Comparison of ENCODE assay signal across 9 mouse cellular contexts in the genomic region with DNA sequence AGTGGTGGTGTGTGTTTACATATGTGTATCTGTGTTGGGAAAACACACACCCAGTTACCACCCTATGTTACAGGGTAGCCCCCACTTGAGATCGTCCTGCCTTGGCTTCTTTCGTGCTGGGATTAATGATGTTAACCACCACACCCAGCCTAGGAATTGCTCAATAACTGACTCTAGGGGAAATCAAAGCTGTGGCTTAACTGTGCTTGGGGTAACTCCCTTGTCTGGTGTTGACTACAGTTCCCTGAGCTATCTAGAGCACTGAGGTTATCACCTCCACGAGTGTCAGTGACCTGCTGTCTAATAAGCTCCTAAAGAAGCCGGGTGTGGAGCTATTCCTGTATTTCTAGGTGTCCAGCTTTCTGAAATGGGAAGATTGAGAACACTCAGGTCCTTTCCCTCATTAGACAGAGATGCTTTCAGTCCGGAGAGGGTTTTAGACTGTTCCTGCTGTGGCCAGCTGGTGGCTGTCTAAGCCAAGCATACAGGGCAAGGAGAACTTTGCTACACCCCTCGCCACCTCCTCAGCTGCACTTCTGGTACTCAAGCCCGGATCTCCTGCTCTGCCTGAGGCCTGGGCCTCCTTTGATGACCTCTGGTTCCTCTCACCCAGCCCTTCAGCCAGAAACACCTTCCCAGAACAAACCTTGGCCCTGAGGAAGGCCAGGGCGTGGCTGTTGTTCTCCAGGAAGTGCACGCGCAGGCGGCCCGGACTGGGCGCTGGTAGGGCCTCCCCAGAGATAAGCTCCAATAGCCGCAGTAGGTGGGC. TPM values are rescaled to one million over a fixed set of nuclear protein-coding genes. Genes with fewer than 3 reads are reported as not detected.
DNase-seq lines count a peak whose midpoint lies in the region; ATAC-seq and TF ChIP-seq lines count a peak whose summit lies in the region.
"Had no signal": no experiment of that assay in that cellular context is flagged by ENCODE, and none has a peak within 500 bp of the region (broad histone marks: within the 10 kb centered on the region; RNA-seq: fewer than 3 reads in every experiment).

No protein-coding gene starts in this region.

- peak; percentile 38 to 44 for DNase-seq in adrenal gland, adult 18-20 months (ENCODE audit: low spot score in 2 of 2)
- no peak for DNase-seq in adrenal gland, postnatal 25 days
- peak in 1 of 2 experiments; percentile 36 for DNase-seq in spleen, adult 2 months (ENCODE audit: low read depth in 1 of 2, low spot score in 2 of 2)
- DNase-seq in spleen, adult 12 weeks (ENCODE audit: low spot score), result no peak
- DNase-seq in left cerebral cortex, adult 11 months (ENCODE audit: low spot score), result no peak
- DNase-seq in cerebellum, adult 9-10 months, result no peak

- no peaks in the 10 kb centered on the region for H3K4me1 ChIP-seq in spleen, adult 2 months (ENCODE audit: control insufficient read depth, insufficient read depth, insufficient read length)
- H3K4me1 ChIP-seq in intestine, embryonic 15.5 days (replicated peaks), result peaks cover 9% of the 10 kb centered on the region; the same call in 1 of the 2 replicates
- H3K4me1 ChIP-seq: neural tube, embryonic 13.5 days had no signal

- H3K9ac ChIP-seq in intestine, embryonic 15.5 days, result no peak overlapping the region
- H3K9ac ChIP-seq: neural tube, embryonic 13.5 days had no signal

- no peak overlapping the region for H3K27ac ChIP-seq in spleen, adult 2 months (ENCODE audit: insufficient read depth, low read length)
- H3K27ac ChIP-seq in intestine, embryonic 15.5 days, result peak overlapping the region; percentile 19; the same call in 1 of the 2 replicates
- H3K27ac ChIP-seq: neural tube, embryonic 13.5 days had no signal

- H3K9me3 ChIP-seq in intestine, embryonic 15.5 days, result no peaks in the 10 kb centered on the region
- H3K9me3 ChIP-seq: neural tube, embryonic 13.5 days had no signal

- H3K4me2 ChIP-seq in intestine, embryonic 15.5 days (replicated peaks), result peak overlapping the region; percentile 14; the same call in 1 of the 2 replicates
- H3K4me2 ChIP-seq: neural tube, embryonic 13.5 days had no signal

- TF ChIP-seq POLR2A in spleen, adult 2 months (IDR thresholded peaks at IDR 0.05; ENCODE audit: low read depth, low read length), result no peak

- peaks cover 2% of the 10 kb centered on the region for H3K36me3 ChIP-seq in spleen, adult 2 months (ENCODE audit: control insufficient read depth, insufficient read depth, low read length)
- no peaks in the 10 kb centered on the region; the same call in 1 of the 2 replicates for H3K36me3 ChIP-seq in intestine, embryonic 15.5 days
- H3K36me3 ChIP-seq: neural tube, embryonic 13.5 days had no signal

- peak; percentile 93 for ATAC-seq in intestine, embryonic 15.5 days
- ATAC-seq in megakaryocyte progenitor cell, adult 5-6 weeks (replicated peaks; ENCODE audit: poor library complexity), result peak; percentile 68; the same call in 1 of the 2 replicates

- no peaks in the 10 kb centered on the region for H3K27me3 ChIP-seq in spleen, adult 2 months (ENCODE audit: control insufficient read depth, insufficient read depth, low read length)
- no peaks in the 10 kb centered on the region for H3K27me3 ChIP-seq in intestine, embryonic 15.5 days (replicated peaks)
- H3K27me3 ChIP-seq: neural tube, embryonic 13.5 days had no signal

- WGBS in spleen, adult 2 months, result 72% methylated on average over 14 of the region's 14 CpGs
- 51% methylated on average over 14 of the region's 14 CpGs for WGBS in intestine, embryonic 15.5 days

- TF ChIP-seq CTCF in spleen, adult 2 months (IDR thresholded peaks at IDR 0.05; ENCODE audit: extremely low read depth, insufficient read depth, insufficient read length, insufficient replicate concordance), result peak; percentile 58; the same call in 1 of the 2 replicates

- H3K4me3 ChIP-seq in spleen, adult 2 months (ENCODE audit: extremely low read depth, insufficient read depth, insufficient read length), result no peak overlapping the region
- no peak overlapping the region for H3K4me3 ChIP-seq in intestine, embryonic 15.5 days (replicated peaks)
- H3K4me3 ChIP-seq: neural tube, embryonic 13.5 days had no signal

RNA-seq across cellular contexts. Expression of a gene that starts 51.6 kb away (rescaled TPM):
- 1 to 10 TPM; 1.9 to 2.4 TPM for total RNA-seq in adrenal gland, adult 18-20 months (2021)
- 2.7 and 3.9 TPM in 2 replicates for total RNA-seq in adrenal gland, postnatal 25 days (2021)
- polyA plus RNA-seq in spleen, adult 2 months (2012; rRNA removed), result 6.0 and 8.8 TPM in 2 replicates
- polyA plus RNA-seq in intestine, embryonic 15.5 days (2015; fragmentation: Nextera tagmentation; extraction: Ambion mirVana), result 0.75 and 1.4 TPM in 2 replicates
- total RNA-seq in megakaryocyte progenitor cell, adult 5-6 weeks (2015), result 1.2 and 1.4 TPM in 2 replicates
- 0.51 and 3.7 TPM in 2 replicates for total RNA-seq in megakaryocyte progenitor cell, adult 5-6 weeks (2017)

RNA-seq across cellular contexts. Expression of a gene that starts 57.5 kb away (rescaled TPM):
- 1 to 10 TPM; 1.5 to 1.7 TPM for total RNA-seq in adrenal gland, adult 18-20 months (2021)
- 2.6 and 2.8 TPM in 2 replicates for total RNA-seq in adrenal gland, postnatal 25 days (2021)
- polyA plus RNA-seq in spleen, adult 2 months (2012; rRNA removed), result 5.3 and 7.9 TPM in 2 replicates
- polyA plus RNA-seq in intestine, embryonic 15.5 days (2015; fragmentation: Nextera tagmentation; extraction: Ambion mirVana), result 2.2 TPM in 2 replicates
- 2.2 and 4.1 TPM in 2 replicates for total RNA-seq in megakaryocyte progenitor cell, adult 5-6 weeks (2015)
- 0.50 and 0.51 TPM in 2 replicates for total RNA-seq in megakaryocyte progenitor cell, adult 5-6 weeks (2017)

RNA-seq across cellular contexts. Expression of a gene that starts 57.5 kb away (rescaled TPM):
- total RNA-seq in adrenal gland, adult 18-20 months (2021), result 1 to 10 TPM; 5.4 to 6.2 TPM
- total RNA-seq in adrenal gland, postnatal 25 days (2021), result 11.3 and 13.0 TPM in 2 replicates
- polyA plus RNA-seq in spleen, adult 2 months (2012; rRNA removed), result 5.9 and 13.4 TPM in 2 replicates
- 15.5 and 17.8 TPM in 2 replicates for polyA plus RNA-seq in intestine, embryonic 15.5 days (2015; fragmentation: Nextera tagmentation; extraction: Ambion mirVana)
- total RNA-seq in megakaryocyte progenitor cell, adult 5-6 weeks (2015), result 2.6 and 5.0 TPM in 2 replicates
- total RNA-seq in megakaryocyte progenitor cell, adult 5-6 weeks (2017), result 1.7 and 5.4 TPM in 2 replicates

Comparison
In these comparisons a context has a peak if more than half of its experiments do, and no peak if none do; other contexts are left out.
1. DNase-seq: peak in adrenal gland, adult 18-20 months (2 of 2); none in adrenal gland, postnatal 25 days (single experiment), spleen, adult 12 weeks (single experiment), left cerebral cortex, adult 11 months (single experiment) and cerebellum, adult 9-10 months (single experiment).